Mouse (Mus musculus) brain, embryonic 14.5 days (tissue): Measurements from ENCODE around the gene Zfp652.

Source experiments
- CTCF ChIP-seq: fragments of 200-500 bp; IDR thresholded peaks from 2 replicates; pipeline ENCODE4 v1.5.1; 2012; ENCODE audit warnings: inconsistent platforms, mild to moderate bottlenecking, moderate library complexity, borderline replicate concordance; ENCODE audit not compliant: insufficient read depth, insufficient read length; ENCODE audit errors: extremely low read depth
- POLR2A ChIP-seq: fragments of 200-500 bp; IDR thresholded peaks from 2 replicates; pipeline ENCODE4 v1.6.1; 2012; ENCODE audit warnings: mild to moderate bottlenecking, inconsistent platforms, borderline replicate concordance; ENCODE audit not compliant: poor library complexity, insufficient read depth, insufficient read length, severe bottlenecking; ENCODE audit errors: extremely low read depth

- TF ChIP-seq CTCF (no peak), POLR2A (no peak)
These were observed 128.4 kb downstream of the Zfp652 start for GRCm38 (mm10) chr11:95840694-95841497.
